Mouse (Mus musculus): ENCODE results near the gene Gmppb. TPM values are rescaled to one million over a fixed set of nuclear protein-coding genes. Genes with fewer than 3 reads are reported as not detected.
A peak's percentile ranks its signal among the peaks of the same experiment; 100 is the strongest.

The Gmppb gene
- polyA plus RNA-seq, 1 experiment from 2014 or later: 49.3 TPM

DNA sequence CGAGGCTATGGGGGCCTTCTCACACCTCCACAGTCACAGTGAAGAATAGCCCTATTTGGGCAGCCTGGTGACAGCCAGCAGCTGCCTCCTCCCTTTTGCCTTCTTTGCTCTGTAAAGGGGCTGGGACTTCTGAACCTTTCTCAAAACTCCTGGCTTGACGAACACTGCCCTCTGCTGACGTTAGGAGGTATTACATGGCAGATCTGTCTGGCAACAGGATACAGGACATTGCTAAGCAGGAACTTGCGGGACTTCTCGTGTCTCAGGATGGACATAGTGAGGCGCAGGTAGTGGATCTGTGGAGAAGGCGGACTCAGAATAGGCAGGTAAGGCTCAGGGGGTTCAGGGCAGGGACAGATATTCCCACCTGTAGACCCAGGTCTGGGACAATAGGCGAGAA is 18.9 kb downstream of the Gmppb start:
- Histone ChIP-seq H3K27me3 (ENCODE audit: control insufficient read depth, insufficient read depth, low read length) (no peaks in the 10 kb centered on the region), H3K9ac (ENCODE audit: low read length) (no peak overlapping the region), H3K4me1 (ENCODE audit: control insufficient read depth, insufficient read depth, low read length) (no peaks in the 10 kb centered on the region), H3K36me3 (ENCODE audit: control insufficient read depth, insufficient read depth, low read length) (peaks cover 13% of the 10 kb centered on the region), H3K27ac (ENCODE audit: low read length) (no peak overlapping the region), H3K4me3 (replicated peaks; ENCODE audit: low read length) (no peak overlapping the region), H3K4me2 (ENCODE audit: low read depth, low read length) (no peak overlapping the region), H3K9me3 (replicated peaks; ENCODE audit: control insufficient read depth, low read length) (no peaks in the 10 kb centered on the region)
- peak; percentile 32; the same call in 1 of the 2 replicates for ATAC-seq (ENCODE audit: insufficient read depth, low FRiP score)
- WGBS: 22% methylated on average over 8 of the region's 8 CpGs

DNA sequence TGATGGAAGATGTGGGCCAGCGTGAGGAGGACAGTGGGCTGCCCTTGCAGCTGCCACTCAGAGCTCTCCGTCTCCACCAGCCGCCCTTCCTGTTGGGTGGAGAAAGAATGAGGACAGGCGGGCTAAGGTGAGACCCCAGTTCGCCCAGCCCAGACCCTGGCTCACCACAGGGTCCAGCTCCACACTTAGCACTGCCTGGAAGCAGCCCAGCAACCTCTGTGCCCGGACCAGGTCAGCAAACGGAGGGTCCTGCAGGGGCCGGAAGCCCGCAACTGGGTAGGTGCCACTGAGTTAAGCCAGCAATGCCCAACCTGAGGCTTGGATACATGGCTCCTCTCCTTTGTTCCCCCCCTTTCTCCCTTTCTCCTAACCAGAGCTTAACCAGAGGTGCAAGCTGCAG is 20.0 kb downstream of the Gmppb start:
- ATAC-seq (ENCODE audit: insufficient read depth, low FRiP score): no peak
- peaks cover 13% of the 10 kb centered on the region for H3K36me3 ChIP-seq (ENCODE audit: control insufficient read depth, insufficient read depth, low read length)

DNA sequence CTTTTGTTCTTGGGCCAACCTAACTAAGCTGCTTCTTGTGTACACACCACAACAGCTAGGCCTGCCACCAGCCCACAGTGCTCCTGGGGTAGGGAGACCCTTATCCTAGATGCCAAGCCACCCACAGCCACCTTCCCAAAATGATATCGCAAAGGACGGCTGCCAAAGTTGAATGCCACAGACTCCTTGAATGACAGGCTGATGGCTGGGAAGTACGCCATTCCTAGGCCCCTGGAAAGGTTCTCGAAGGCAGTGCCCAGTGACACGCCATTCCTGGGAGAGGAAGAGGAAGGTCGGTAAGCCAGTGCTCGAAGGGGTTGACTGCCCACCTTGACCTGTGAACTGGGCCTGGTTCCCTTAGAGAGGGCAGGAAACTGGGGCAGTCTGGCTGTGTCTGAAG is 20.5 kb downstream of the Gmppb start:
- Histone ChIP-seq H3K9me3 (replicated peaks; ENCODE audit: control insufficient read depth, low read length) (no peaks in the 10 kb centered on the region), H3K9ac (ENCODE audit: low read length) (no peak overlapping the region), H3K4me3 (replicated peaks; ENCODE audit: low read length) (no peak overlapping the region), H3K4me2 (ENCODE audit: low read depth, low read length) (no peak overlapping the region), H3K27ac (ENCODE audit: low read length) (no peak overlapping the region), H3K4me1 (ENCODE audit: control insufficient read depth, insufficient read depth, low read length) (0 out of 2 replicates have a peak, but pooled peaks cover 4% of the 10 kb centered on the region), H3K36me3 (ENCODE audit: control insufficient read depth, insufficient read depth, low read length) (peaks cover 13% of the 10 kb centered on the region), H3K27me3 (ENCODE audit: control insufficient read depth, insufficient read depth, low read length) (no peaks in the 10 kb centered on the region)
- WGBS: 86% methylated on average over 7 of the region's 7 CpGs
- ATAC-seq (ENCODE audit: insufficient read depth, low FRiP score): no peak

More for the DNA sequence above, 20.0 kb downstream of the Gmppb start:
- 0 out of 2 replicates have a peak, but pooled peaks cover 4% of the 10 kb centered on the region for H3K4me1 ChIP-seq (ENCODE audit: control insufficient read depth, insufficient read depth, low read length)
- H3K27ac ChIP-seq (ENCODE audit: low read length): no peak overlapping the region
- no peak overlapping the region for H3K4me2 ChIP-seq (ENCODE audit: low read depth, low read length)
- H3K9ac ChIP-seq (ENCODE audit: low read length): no peak overlapping the region
- no peak overlapping the region for H3K4me3 ChIP-seq (replicated peaks; ENCODE audit: low read length)
- no peaks in the 10 kb centered on the region for H3K27me3 ChIP-seq (ENCODE audit: control insufficient read depth, insufficient read depth, low read length)
- H3K9me3 ChIP-seq (replicated peaks; ENCODE audit: control insufficient read depth, low read length): no peaks in the 10 kb centered on the region
- 90% methylated on average over 9 of the region's 9 CpGs for WGBS

DNA sequence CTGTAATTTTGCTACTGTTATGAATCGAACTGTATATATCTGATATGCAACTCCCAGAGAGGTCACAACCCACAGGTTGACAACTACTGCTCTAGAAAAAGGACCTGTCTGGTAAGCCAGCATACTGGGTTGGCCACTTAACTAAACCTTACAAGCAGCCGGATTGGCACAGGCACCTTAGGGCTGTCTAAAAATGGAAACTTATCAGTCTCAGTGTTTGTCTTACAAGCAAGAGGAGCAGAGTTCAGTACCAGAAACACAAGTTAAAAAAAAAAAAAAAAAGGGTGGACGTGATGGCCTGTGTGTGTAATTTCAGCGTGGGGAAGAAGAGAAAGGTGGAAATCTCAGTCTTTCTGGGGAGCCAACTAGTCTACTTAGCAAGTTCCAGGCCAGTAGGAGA is 22.8 kb downstream of the Gmppb start:
- ATAC-seq (ENCODE audit: insufficient read depth, low FRiP score): peak; percentile 31; the same call in 1 of the 2 replicates
- 71% methylated on average over 4 of the region's 4 CpGs for WGBS
- Histone ChIP-seq H3K4me3 (replicated peaks; ENCODE audit: low read length) (no peak overlapping the region), H3K4me1 (ENCODE audit: control insufficient read depth, insufficient read depth, low read length) (0 out of 2 replicates have a peak, but pooled peaks cover 4% of the 10 kb centered on the region), H3K36me3 (ENCODE audit: control insufficient read depth, insufficient read depth, low read length) (peaks cover 13% of the 10 kb centered on the region), H3K9me3 (replicated peaks; ENCODE audit: control insufficient read depth, low read length) (no peaks in the 10 kb centered on the region), H3K9ac (ENCODE audit: low read length) (0 out of 2 replicates have a peak overlapping the region, but pooled peaks have one; percentile 9), H3K27ac (ENCODE audit: low read length) (peak overlapping the region; percentile 64; the same call in 1 of the 2 replicates), H3K27me3 (ENCODE audit: control insufficient read depth, insufficient read depth, low read length) (no peaks in the 10 kb centered on the region), H3K4me2 (ENCODE audit: low read depth, low read length) (no peak overlapping the region)

DNA sequence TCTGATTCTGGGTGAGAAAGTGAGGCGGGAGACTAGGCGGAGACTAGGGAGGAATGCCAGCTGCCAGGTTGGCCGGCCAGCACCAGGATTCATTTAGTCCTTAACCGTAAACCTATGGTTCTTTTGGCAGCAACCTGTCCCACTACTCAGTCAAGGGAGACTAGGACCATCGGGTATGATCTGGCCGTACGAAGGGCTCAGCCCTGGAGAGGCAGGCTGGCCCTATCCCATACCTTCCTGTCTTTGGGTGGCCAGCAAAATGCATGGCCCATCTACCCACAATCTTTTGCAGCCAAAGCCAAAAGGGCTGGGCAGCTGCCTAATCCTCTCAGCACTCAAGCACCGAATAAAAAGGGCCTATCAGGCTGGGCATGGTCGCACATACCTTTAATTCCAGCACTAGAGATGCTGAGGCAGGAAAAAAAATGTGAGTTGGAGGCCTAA is 23.5 kb downstream of the Gmppb start:
- ATAC-seq (ENCODE audit: insufficient read depth, low FRiP score): no peak
- peak overlapping the region; percentile 64 for H3K27ac ChIP-seq (ENCODE audit: low read length)
- WGBS: 51% methylated on average over 9 of the region's 9 CpGs

DNA sequence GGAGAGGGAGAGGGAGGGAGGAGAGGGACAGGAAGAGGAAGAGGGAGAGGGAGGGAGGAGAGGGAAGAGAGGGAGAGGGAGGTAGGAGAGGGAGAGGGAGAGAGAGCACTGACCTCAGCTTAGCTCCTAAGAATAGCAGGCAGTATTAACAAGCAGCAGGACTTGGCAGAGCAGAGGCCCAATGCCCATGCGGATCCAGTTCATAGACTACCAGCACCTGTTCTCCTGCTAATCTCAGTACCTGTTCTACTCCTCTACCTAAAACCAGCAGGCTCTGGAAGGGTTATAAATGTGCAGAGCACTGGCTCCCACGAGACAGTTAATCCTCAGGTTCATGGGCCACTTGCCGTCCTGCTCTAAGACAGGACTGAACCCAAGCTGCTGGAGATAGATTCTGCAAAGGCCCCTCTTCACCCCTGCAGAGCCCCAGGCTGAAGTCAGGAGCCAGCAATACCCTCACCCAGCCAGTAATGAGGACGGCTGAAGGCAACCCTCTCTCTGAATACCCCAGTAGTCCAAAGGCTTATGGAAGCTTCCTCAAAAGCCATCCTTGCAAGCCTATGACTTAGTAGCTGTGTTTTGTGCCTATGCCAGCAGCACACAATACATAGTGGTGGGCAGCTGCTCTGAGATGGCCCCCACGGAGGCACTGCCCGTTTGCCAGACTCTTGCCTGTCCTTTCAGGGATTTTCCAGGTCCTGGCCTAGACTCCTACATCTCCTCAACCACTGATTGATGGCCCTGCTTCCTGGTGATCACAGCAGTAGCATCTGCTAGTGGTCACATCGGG is 24.3 kb downstream of the Gmppb start:
- no peak overlapping the region for H3K4me2 ChIP-seq (ENCODE audit: low read depth, low read length)
- H3K9me3 ChIP-seq (replicated peaks; ENCODE audit: control insufficient read depth, low read length): no peaks in the 10 kb centered on the region
- no peak for ATAC-seq (ENCODE audit: insufficient read depth, low FRiP score)
- no peak overlapping the region for H3K4me3 ChIP-seq (replicated peaks; ENCODE audit: low read length)
- H3K36me3 ChIP-seq (ENCODE audit: control insufficient read depth, insufficient read depth, low read length): peaks cover 13% of the 10 kb centered on the region
- H3K4me1 ChIP-seq (ENCODE audit: control insufficient read depth, insufficient read depth, low read length): peaks cover 9% of the 10 kb centered on the region; the same call in 1 of the 2 replicates
- H3K9ac ChIP-seq (ENCODE audit: low read length): no peak overlapping the region
- no peaks in the 10 kb centered on the region for H3K27me3 ChIP-seq (ENCODE audit: control insufficient read depth, insufficient read depth, low read length)
- WGBS: 68% methylated on average over 7 of the region's 7 CpGs
- H3K27ac ChIP-seq (ENCODE audit: low read length): no peak overlapping the region

More for the DNA sequence above, 23.5 kb downstream of the Gmppb start:
- Histone ChIP-seq H3K9ac (ENCODE audit: low read length) (0 out of 2 replicates have a peak overlapping the region, but pooled peaks have one; percentile 9), H3K9me3 (replicated peaks; ENCODE audit: control insufficient read depth, low read length) (no peaks in the 10 kb centered on the region), H3K4me3 (replicated peaks; ENCODE audit: low read length) (no peak overlapping the region), H3K4me1 (ENCODE audit: control insufficient read depth, insufficient read depth, low read length) (0 out of 2 replicates have a peak, but pooled peaks cover 4% of the 10 kb centered on the region), H3K27me3 (ENCODE audit: control insufficient read depth, insufficient read depth, low read length) (no peaks in the 10 kb centered on the region), H3K4me2 (ENCODE audit: low read depth, low read length) (no peak overlapping the region), H3K36me3 (ENCODE audit: control insufficient read depth, insufficient read depth, low read length) (peaks cover 13% of the 10 kb centered on the region)

DNA sequence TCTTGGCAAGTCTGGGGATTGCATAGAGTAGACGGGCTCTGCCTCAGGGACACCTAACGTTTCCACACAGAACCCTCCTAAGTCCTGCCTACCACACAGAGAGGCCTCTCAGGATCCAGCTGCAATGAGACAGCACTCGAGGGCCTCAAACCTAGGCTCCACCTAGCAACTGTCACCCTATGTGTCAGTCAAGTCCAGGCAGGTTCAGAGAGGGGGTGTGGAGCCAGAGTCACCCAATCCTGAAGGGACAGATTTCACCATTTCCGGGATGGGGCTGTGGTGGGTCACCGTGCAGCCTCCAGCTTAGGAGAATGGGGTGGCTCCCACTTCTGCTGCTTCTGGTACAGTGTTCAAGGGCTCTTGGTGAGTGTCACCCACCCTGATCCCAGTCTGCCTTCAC is 31.1 kb downstream of the Gmppb start, which contains the start of gene Mst1:
Gene Mst1 (plus strand): TSS at position 269 of the 400 bp plus-strand sequence.
- Histone ChIP-seq H3K36me3 (ENCODE audit: control insufficient read depth, insufficient read depth, low read length) (no peaks in the 10 kb centered on the region), H3K9ac (ENCODE audit: low read length) (peak within 1 kb of the TSS; percentile 97), H3K27me3 (ENCODE audit: control insufficient read depth, insufficient read depth, low read length) (peaks cover 21% of the 10 kb centered on the region), H3K27ac (ENCODE audit: low read length) (peak within 1 kb of the TSS; percentile 92), H3K9me3 (replicated peaks; ENCODE audit: control insufficient read depth, low read length) (no peaks in the 10 kb centered on the region), H3K4me3 (replicated peaks; ENCODE audit: low read length) (peak within 1 kb of the TSS; percentile 95), H3K4me2 (ENCODE audit: low read depth, low read length) (peak within 1 kb of the TSS; percentile 95), H3K4me1 (ENCODE audit: control insufficient read depth, insufficient read depth, low read length) (peaks cover 24% of the 10 kb centered on the region)
- ATAC-seq (ENCODE audit: insufficient read depth, low FRiP score): peak; percentile 43; the same call in 1 of the 2 replicates
- WGBS: 66% methylated on average over 5 of the region's 5 CpGs

DNA sequence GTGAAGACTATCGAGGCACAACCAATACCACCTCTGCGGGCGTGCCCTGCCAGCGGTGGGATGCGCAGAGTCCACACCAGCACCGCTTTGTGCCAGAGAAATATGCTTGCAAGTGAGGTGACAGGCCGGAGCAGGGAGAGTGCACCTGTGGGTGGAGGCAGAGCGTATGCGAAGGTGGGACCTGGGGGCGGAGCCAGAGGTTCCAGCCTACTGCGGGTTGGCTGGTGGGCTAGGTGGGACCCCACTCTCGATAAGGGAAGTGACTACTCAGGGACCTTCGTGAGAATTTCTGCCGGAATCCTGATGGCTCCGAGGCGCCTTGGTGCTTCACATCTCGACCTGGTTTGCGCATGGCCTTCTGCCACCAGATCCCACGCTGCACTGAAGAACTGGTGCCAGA is 33.5 kb downstream of the Gmppb start:
- H3K36me3 ChIP-seq (ENCODE audit: control insufficient read depth, insufficient read depth, low read length): peaks cover 10% of the 10 kb centered on the region
- peaks cover 24% of the 10 kb centered on the region for H3K4me1 ChIP-seq (ENCODE audit: control insufficient read depth, insufficient read depth, low read length)
- no peaks in the 10 kb centered on the region for H3K9me3 ChIP-seq (replicated peaks; ENCODE audit: control insufficient read depth, low read length)
- H3K9ac ChIP-seq (ENCODE audit: low read length): peak overlapping the region; percentile 48
- no peak overlapping the region for H3K27ac ChIP-seq (ENCODE audit: low read length)
- 7% methylated on average over 19 of the region's 19 CpGs for WGBS
- H3K4me3 ChIP-seq (replicated peaks; ENCODE audit: low read length): peak overlapping the region; percentile 28
- H3K27me3 ChIP-seq (ENCODE audit: control insufficient read depth, insufficient read depth, low read length): peaks cover 21% of the 10 kb centered on the region
- peak overlapping the region; percentile 43 for H3K4me2 ChIP-seq (ENCODE audit: low read depth, low read length)
- ATAC-seq (ENCODE audit: insufficient read depth, low FRiP score): no peak

DNA sequence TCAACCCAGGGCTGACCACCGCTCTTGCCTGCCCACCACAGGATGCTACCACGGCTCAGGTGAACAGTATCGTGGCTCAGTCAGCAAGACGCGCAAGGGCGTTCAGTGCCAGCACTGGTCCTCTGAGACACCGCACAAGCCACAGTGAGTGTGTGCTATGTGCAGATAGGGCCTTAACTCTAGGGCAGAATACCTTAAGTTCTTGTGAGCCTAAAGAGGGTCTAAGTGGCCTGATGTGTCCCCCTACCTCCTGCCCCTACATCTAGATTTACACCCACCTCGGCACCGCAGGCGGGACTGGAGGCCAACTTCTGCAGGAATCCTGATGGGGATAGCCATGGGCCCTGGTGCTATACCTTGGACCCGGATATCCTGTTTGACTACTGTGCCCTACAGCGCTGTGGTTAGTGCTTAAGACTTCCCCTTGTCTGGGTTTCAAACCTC is 34.0 kb downstream of the Gmppb start, which contains the start of gene Rnf123:
Gene Rnf123 (minus strand): TSS at position 359 of the 444 bp plus-strand sequence.
- no peak for ATAC-seq (ENCODE audit: insufficient read depth, low FRiP score)
- H3K9ac ChIP-seq (ENCODE audit: low read length): peak within 1 kb of the TSS; percentile 48
- H3K36me3 ChIP-seq (ENCODE audit: control insufficient read depth, insufficient read depth, low read length): peaks cover 14% of the 10 kb centered on the region
- WGBS: 31% methylated on average over 12 of the region's 12 CpGs
- peaks cover 21% of the 10 kb centered on the region for H3K27me3 ChIP-seq (ENCODE audit: control insufficient read depth, insufficient read depth, low read length)
- peak within 1 kb of the TSS; percentile 43 for H3K4me2 ChIP-seq (ENCODE audit: low read depth, low read length)
- H3K4me1 ChIP-seq (ENCODE audit: control insufficient read depth, insufficient read depth, low read length): peaks cover 22% of the 10 kb centered on the region
- H3K9me3 ChIP-seq (replicated peaks; ENCODE audit: control insufficient read depth, low read length): no peaks in the 10 kb centered on the region
- no peak within 1 kb of the TSS for H3K27ac ChIP-seq (ENCODE audit: low read length)
- H3K4me3 ChIP-seq (replicated peaks; ENCODE audit: low read length): peak within 1 kb of the TSS; percentile 28
